Mouse (Mus musculus) liver, embryonic 14.5 days (tissue): ENCODE results near the gene Rbfox1.

Experiments
- CTCF ChIP-seq: IDR thresholded peaks from 2 replicates; pipeline ENCODE4 v1.5.1; 2016; ENCODE audit warnings: antibody characterized with exemption, low read depth, control low read depth
- EP300 ChIP-seq: IDR thresholded peaks from 2 replicates; pipeline ENCODE4 v1.6.1; 2016; ENCODE audit warnings: antibody characterized with exemption, low read depth

- TF ChIP-seq CTCF (no peak), EP300 (no peak)
Observed at GRCm38 (mm10) chr16:6736998-6737397, 851.8 kb downstream of the Rbfox1 start.
